Mouse (Mus musculus): ENCODE measurements around the gene Chd5. TPM values are rescaled to one million over a fixed set of nuclear protein-coding genes. Genes with fewer than 3 reads are reported as not detected.

Chd5 gene
- polyA plus RNA-seq, 1 experiment: 47.3 TPM

DNA sequence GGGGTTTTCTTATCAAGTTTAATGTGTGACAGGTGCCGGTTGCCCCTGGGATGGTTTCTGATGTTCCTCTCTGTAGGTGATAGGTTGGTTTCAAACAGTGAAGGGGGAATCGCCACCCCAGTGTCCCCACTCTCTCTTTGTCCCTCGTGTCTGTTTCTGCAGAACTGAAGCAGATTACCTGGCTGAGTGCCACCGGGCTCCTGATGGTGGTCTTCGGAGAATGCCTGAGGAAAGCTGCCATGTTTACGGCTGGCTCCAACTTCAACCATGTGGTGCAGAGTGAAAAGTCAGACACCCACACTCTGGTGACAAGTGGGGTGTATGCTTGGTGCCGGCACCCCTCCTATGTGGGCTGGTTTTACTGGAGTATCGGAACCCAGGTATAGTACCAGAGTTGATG, 38.1 kb upstream of the Chd5 start:
- no peak for DNase-seq (ENCODE audit: low read depth)
- no peak for TF ChIP-seq POLR2A (IDR thresholded peaks at IDR 0.05; ENCODE audit: borderline replicate concordance, extremely low read depth, insufficient read depth, insufficient read length, poor library complexity, severe bottlenecking)
- TF ChIP-seq CTCF (IDR thresholded peaks at IDR 0.05; ENCODE audit: borderline replicate concordance, extremely low read depth, insufficient read depth, insufficient read length): no peak

DNA sequence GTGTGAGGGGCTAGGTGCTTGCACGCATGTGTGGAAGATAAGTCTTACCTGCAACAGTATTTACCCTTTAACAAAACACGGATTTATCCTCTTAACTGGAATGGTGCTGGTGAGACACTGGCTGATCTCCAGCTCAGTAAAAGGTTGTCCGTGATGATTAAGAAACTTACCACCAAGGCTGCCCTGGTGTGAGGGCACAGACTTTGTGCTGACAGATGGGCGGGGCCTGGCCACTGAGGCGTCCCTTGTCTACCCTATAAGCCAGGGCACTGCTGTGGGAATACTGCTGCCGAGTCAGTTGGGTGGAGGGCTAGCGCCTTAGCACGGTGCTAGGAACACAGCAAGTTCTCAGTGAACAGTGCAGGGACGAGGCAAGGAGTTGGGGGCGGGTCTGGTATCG, 36.4 kb upstream of the Chd5 start:
- TF ChIP-seq POLR2A (IDR thresholded peaks at IDR 0.05; ENCODE audit: borderline replicate concordance, extremely low read depth, insufficient read depth, insufficient read length, poor library complexity, severe bottlenecking) (no peak), CTCF (IDR thresholded peaks at IDR 0.05; ENCODE audit: borderline replicate concordance, extremely low read depth, insufficient read depth, insufficient read length) (no peak)
- no peak for DNase-seq (ENCODE audit: low read depth)

DNA sequence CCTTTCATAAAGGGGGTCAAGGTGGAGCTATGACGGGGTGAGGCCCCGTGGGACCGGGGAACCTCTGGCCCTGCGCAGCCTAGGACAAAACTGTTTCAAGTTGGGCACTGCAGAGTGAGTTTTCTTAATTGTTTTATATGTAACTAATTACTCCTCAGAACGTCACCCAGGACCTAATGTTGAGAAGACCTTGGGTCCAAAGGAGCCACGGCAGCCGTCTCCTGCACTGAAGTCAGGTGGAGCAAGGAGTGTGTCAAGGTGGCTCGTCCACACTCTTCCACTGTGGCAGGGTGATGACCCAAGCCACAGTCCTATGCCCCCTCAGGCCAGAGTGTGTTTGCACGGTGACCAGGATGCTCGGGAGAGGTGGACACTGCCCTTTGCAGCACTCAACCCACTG, 35.3 kb upstream of the Chd5 start:
- TF ChIP-seq POLR2A (IDR thresholded peaks at IDR 0.05; ENCODE audit: borderline replicate concordance, extremely low read depth, insufficient read depth, insufficient read length, poor library complexity, severe bottlenecking): no peak
- TF ChIP-seq CTCF (IDR thresholded peaks at IDR 0.05; ENCODE audit: borderline replicate concordance, extremely low read depth, insufficient read depth, insufficient read length): no peak

DNA sequence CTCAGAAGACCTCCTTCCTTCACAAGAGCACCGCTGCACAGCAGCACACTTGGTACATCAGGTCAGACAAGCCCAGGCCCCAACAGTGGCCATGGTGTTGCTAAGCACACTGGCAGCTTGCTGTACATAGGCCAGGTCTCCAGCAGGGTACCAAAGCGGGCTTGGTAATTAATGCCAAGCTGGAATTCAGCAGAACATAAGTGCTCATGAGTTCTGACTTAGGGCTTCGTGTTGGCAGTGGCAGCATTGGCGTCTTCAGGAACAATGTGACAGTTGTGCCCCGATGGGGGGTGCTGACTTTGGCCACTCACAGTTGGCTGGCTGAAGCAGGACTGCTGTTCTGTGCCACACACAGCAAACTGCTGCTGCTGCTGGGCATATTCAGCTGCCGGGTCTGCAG, 33.8 kb upstream of the Chd5 start:
- TF ChIP-seq POLR2A (IDR thresholded peaks at IDR 0.05; ENCODE audit: borderline replicate concordance, extremely low read depth, insufficient read depth, insufficient read length, poor library complexity, severe bottlenecking) (no peak), CTCF (IDR thresholded peaks at IDR 0.05; ENCODE audit: borderline replicate concordance, extremely low read depth, insufficient read depth, insufficient read length) (no peak)
- no peak for DNase-seq (ENCODE audit: low read depth)

More for the DNA sequence above, 35.3 kb upstream of the Chd5 start:
- no peak for DNase-seq (ENCODE audit: low read depth)

DNA sequence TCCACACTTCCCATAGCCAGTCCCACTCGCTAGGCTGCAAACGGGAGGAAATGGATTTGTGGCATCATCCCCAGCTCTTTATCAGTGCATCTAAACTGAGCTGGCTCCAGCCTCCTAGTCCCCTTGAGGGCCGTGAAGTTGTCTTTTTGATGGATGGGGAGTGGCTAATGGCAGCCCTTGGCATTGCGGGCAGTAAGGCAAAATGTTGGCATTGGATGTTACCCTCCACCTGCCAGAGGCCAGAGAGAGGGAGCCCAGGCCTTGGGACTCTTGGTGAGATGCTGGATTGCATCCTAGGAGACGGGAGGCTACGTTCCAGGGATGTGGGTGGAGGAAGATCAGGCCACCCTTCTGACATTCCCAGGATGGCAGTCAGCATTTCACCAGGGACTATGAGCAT, 32.5 kb upstream of the Chd5 start:
- TF ChIP-seq POLR2A (IDR thresholded peaks at IDR 0.05; ENCODE audit: borderline replicate concordance, extremely low read depth, insufficient read depth, insufficient read length, poor library complexity, severe bottlenecking) (no peak), CTCF (IDR thresholded peaks at IDR 0.05; ENCODE audit: borderline replicate concordance, extremely low read depth, insufficient read depth, insufficient read length) (no peak)
- no peak for DNase-seq (ENCODE audit: low read depth)

DNA sequence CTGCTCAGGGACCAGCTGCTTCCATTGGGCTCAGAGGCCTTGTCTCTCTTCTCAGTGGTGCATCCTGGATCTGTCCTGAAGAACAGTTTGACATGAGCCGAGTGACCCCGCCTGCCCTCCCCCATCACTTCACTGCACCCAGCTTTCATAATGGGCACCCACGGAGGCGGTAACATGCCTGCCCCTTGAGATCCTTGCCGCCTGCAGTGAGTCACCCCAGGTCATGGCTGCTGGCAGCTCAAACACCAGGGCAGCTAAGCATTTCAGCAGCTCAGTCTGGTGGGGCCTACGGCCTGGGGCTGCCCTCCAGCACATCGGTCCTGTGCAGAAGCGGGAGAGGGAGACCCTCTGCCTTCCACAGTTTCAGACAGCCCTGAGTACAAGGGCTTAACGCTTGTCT, 30.9 kb upstream of the Chd5 start:
- DNase-seq (ENCODE audit: low read depth): no peak
- TF ChIP-seq POLR2A (IDR thresholded peaks at IDR 0.05; ENCODE audit: borderline replicate concordance, extremely low read depth, insufficient read depth, insufficient read length, poor library complexity, severe bottlenecking): no peak
- TF ChIP-seq CTCF (IDR thresholded peaks at IDR 0.05; ENCODE audit: borderline replicate concordance, extremely low read depth, insufficient read depth, insufficient read length): no peak

DNA sequence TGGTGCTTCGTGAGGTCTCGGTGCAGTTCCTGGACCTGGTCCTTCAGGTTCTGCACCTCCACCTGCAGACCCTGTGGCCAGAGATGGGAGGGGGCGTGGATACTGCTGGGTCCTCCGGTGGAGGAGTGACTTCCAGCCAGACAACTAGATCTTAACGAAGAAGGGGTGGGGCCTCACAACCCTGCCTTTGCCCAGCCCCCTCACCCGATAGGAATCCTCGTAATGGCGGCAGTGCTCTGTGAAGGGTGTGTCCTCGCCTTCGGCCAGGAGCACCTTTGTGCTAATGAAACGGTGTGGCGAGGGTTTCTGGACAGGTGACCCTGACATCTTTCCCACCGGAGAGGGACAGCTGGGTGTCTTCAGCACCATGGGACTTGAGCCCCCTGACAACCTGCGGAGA, 26.3 kb upstream of the Chd5 start:
- no peak for DNase-seq (ENCODE audit: low read depth)
- TF ChIP-seq CTCF (IDR thresholded peaks at IDR 0.05; ENCODE audit: borderline replicate concordance, extremely low read depth, insufficient read depth, insufficient read length) (no peak), POLR2A (IDR thresholded peaks at IDR 0.05; ENCODE audit: borderline replicate concordance, extremely low read depth, insufficient read depth, insufficient read length, poor library complexity, severe bottlenecking) (no peak)

DNA sequence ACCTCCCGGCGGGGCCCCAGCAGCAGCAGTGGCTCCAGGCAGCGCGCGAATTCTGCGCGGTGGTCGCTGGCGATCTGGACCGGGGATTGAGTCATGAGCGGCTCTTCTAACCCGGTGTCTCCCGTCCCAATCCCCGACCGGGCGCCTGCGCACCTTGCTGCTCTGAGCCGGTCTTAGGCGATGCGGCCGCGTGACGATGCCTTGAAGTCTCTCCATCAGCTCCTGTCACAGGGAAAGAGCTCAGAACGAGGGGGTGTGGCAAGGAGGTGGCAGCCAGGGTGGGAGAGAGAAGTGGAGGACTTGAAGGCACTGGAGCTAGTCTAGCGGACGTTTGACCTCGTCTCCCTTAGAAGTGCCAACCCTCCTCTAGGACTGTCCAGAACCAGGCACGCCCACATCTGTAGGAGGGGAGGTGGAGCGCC, 25.2 kb upstream of the Chd5 start:
- peak; percentile 56 for DNase-seq (ENCODE audit: low read depth)
- TF ChIP-seq CTCF (IDR thresholded peaks at IDR 0.05; ENCODE audit: borderline replicate concordance, extremely low read depth, insufficient read depth, insufficient read length) (no peak), POLR2A (IDR thresholded peaks at IDR 0.05; ENCODE audit: borderline replicate concordance, extremely low read depth, insufficient read depth, insufficient read length, poor library complexity, severe bottlenecking) (no peak)

DNA sequence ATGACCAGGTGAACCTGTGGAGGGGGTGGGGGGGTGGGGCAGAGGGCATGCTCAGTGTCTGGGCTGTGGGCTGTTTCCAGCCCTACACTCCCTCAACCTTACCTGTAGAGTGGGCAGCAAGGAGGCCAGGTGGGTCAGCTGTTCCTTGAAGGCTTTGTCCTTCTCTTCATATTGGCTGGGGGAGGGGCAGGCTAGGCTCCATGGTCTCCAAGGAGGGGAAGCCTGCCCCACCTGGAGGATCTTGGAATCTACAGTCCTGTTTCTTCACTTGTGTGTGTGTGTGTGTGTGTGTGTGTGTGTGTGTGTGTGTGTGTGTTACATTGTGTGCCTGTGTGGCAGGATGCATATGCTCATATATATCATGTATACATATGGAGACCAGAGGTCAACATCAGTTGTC, 24.5 kb upstream of the Chd5 start:
- TF ChIP-seq POLR2A (IDR thresholded peaks at IDR 0.05; ENCODE audit: borderline replicate concordance, extremely low read depth, insufficient read depth, insufficient read length, poor library complexity, severe bottlenecking): no peak
- TF ChIP-seq CTCF (IDR thresholded peaks at IDR 0.05; ENCODE audit: borderline replicate concordance, extremely low read depth, insufficient read depth, insufficient read length): peak; percentile 36; the same call in 1 of the 2 replicates
- DNase-seq (ENCODE audit: low read depth): peak; percentile 59

DNA sequence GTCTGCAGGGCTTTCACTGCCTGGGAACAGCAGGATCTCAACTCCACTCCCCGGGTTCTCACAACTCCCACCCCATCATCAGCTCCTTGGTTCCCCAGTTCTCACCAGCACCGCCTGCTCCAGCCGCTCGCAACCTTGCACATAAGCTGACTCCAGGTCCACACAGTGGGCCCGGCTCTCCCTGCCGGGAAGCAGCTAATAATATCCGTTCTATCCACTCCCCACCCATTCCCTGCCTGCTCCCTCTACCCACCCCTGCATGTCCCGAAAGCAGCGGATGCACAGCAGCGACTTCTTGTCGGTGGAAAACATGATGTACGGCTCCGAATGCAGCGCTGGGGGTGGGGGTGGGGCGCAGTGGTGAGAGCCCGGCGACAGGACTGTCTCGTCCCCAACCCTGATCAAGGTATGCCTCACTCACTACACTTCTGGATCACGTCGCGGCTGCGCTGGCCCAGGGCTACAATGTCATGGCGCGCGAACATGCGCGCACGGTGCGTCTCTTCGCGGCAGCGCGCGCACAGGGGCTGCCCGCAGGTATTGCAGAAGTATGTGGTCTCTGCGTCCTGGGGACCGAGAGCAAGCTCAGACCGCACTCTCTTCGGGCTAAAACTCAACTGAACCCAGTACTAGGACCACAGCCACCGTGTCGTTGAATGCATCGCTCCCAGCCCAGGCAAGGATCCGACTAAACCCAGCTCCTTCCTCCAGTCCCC, 22.8 kb upstream of the Chd5 start:
- TF ChIP-seq POLR2A (IDR thresholded peaks at IDR 0.05; ENCODE audit: borderline replicate concordance, extremely low read depth, insufficient read depth, insufficient read length, poor library complexity, severe bottlenecking) (no peak), CTCF (IDR thresholded peaks at IDR 0.05; ENCODE audit: borderline replicate concordance, extremely low read depth, insufficient read depth, insufficient read length) (no peak)
- DNase-seq (ENCODE audit: low read depth): no peak

DNA sequence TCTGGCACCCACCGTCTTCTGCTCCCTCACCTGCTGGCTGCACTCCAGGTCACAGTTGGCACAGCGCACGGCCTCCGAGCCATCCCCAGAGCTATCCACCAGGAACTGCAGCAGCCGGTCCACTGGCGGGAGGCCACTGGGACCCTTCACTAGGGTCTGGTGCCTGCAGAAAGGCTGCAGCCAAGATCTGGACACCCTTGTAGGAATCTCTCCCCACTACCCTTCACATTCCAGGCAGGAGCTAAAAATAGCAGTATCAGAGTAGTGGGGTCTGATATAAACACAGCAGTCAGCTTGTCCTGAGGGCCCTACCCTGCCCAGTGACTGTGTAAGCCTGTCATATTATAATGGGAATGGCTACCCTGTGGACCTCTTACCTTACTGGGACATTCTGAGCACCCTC, 20.8 kb upstream of the Chd5 start:
- DNase-seq (ENCODE audit: low read depth): no peak
- TF ChIP-seq CTCF (IDR thresholded peaks at IDR 0.05; ENCODE audit: borderline replicate concordance, extremely low read depth, insufficient read depth, insufficient read length) (no peak), POLR2A (IDR thresholded peaks at IDR 0.05; ENCODE audit: borderline replicate concordance, extremely low read depth, insufficient read depth, insufficient read length, poor library complexity, severe bottlenecking) (no peak)

DNA sequence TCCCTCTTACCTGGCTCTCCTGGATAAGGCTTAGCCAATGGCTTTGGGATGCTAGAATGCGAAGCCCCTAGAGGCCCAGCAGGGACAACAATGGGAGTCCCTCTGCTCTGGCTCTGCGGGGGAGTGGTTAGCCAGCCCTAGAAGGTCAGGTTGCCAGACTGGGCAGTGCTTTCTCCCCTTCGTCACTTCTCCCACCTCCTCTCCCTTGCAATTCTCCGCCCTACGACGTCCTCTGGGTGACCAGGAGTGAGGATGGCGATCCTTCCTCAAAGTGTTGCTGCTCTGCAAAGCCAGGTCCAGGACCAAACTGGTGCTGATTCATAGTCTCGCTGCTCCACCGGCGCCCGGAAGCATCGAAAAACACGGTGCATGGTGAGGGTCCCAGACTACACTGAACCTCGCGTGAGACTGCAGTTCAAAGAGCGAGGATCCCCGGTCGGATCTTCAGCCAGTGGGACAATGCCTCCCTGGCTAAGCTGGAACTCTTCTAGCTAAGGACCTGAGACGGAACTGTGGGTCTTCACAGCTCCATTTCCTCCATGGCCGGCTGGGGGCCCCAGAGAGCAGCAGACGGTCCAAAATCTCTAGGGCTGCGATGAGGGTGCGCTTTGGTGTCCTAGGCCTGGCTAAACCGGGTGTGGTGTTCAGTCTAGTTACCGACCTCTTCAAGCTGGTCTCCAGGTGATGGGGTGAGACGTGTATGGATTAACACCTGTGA, 19.8 kb upstream of the Chd5 start, which contains the start of gene Rnf207:
Rnf207 (minus strand) TSS at position 477 of the 718 bp plus-strand sequence.
- DNase-seq (ENCODE audit: low read depth): no peak
- TF ChIP-seq CTCF (IDR thresholded peaks at IDR 0.05; ENCODE audit: borderline replicate concordance, extremely low read depth, insufficient read depth, insufficient read length) (peak; percentile 59; the same call in 1 of the 2 replicates), POLR2A (IDR thresholded peaks at IDR 0.05; ENCODE audit: borderline replicate concordance, extremely low read depth, insufficient read depth, insufficient read length, poor library complexity, severe bottlenecking) (no peak)
